Mouse (Mus musculus): ENCODE measurements around the gene Ufsp2. TPM values are rescaled to one million over a fixed set of nuclear protein-coding genes. Genes with fewer than 3 reads are reported as not detected.
A peak's percentile ranks its signal among the peaks of the same experiment; 100 is the strongest.

The Ufsp2 gene
- polyA plus RNA-seq, 1 experiment from 2014 or later = 74.1 TPM

GRCm38 (mm10) chr8:46007050-46007672, 31.8 kb downstream of the Ufsp2 start:
- no peak overlapping the region for H3K27ac ChIP-seq (ENCODE audit: low read depth, low read length)
- no peak overlapping the region for H3K4me2 ChIP-seq (replicated peaks; ENCODE audit: low read depth, low read length)
- no peaks in the 10 kb centered on the region for H3K4me1 ChIP-seq (ENCODE audit: control insufficient read depth, insufficient read depth, low read length)
- WGBS = 49% methylated on average over 3 of the region's 3 CpGs
- no peak for ATAC-seq (ENCODE audit: low FRiP score, low TSS enrichment)
- H3K27me3 ChIP-seq (ENCODE audit: control insufficient read depth, insufficient read depth, low read length) = no peaks in the 10 kb centered on the region
- no peak overlapping the region for H3K9ac ChIP-seq (ENCODE audit: low read depth, low read length)
- no peaks in the 10 kb centered on the region for H3K9me3 ChIP-seq (ENCODE audit: control insufficient read depth, low read length)
- no peaks in the 10 kb centered on the region for H3K36me3 ChIP-seq (ENCODE audit: control insufficient read depth, insufficient read depth, low read length)
- H3K4me3 ChIP-seq (ENCODE audit: low read length) = no peak overlapping the region

DNA sequence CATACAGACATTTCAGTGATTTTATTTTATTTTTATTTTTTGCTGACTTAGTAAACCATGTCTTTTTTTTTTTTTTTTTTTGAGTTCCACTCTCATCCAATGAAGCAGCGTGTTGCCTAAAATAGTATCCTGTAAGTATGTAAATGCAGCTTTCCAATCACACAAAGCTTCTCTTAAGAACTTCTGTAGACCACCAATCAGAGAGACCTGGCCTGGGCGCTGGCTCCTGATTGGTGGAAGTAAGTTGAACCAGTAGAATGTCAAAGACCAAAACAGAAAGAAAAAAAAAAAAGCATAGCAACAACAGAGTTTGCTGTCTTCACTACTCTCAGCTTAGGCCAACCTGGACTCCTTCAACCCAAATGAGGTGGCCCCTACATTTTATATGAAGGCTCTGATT, 35.0 kb downstream of the Ufsp2 start:
- Histone ChIP-seq H3K27ac (ENCODE audit: low read depth, low read length) (no peak overlapping the region), H3K4me2 (replicated peaks; ENCODE audit: low read depth, low read length) (peak overlapping the region; percentile 19; the same call in 1 of the 2 replicates), H3K27me3 (ENCODE audit: control insufficient read depth, insufficient read depth, low read length) (no peaks in the 10 kb centered on the region), H3K4me3 (ENCODE audit: low read length) (no peak overlapping the region), H3K36me3 (ENCODE audit: control insufficient read depth, insufficient read depth, low read length) (no peaks in the 10 kb centered on the region), H3K9ac (ENCODE audit: low read depth, low read length) (no peak overlapping the region), H3K9me3 (ENCODE audit: control insufficient read depth, low read length) (no peaks in the 10 kb centered on the region), H3K4me1 (ENCODE audit: control insufficient read depth, insufficient read depth, low read length) (no peaks in the 10 kb centered on the region)
- 59% methylated on average over 2 of the region's 2 CpGs for WGBS
- ATAC-seq (ENCODE audit: low FRiP score, low TSS enrichment) = peak; percentile 35; the same call in 1 of the 2 replicates

GRCm38 (mm10) chr8:46010746-46011680, 35.7 kb downstream of the Ufsp2 start:
- Histone ChIP-seq H3K27ac (ENCODE audit: low read depth, low read length) (no peak overlapping the region), H3K4me1 (ENCODE audit: control insufficient read depth, insufficient read depth, low read length) (no peaks in the 10 kb centered on the region), H3K9ac (ENCODE audit: low read depth, low read length) (no peak overlapping the region), H3K4me3 (ENCODE audit: low read length) (no peak overlapping the region), H3K4me2 (replicated peaks; ENCODE audit: low read depth, low read length) (peak overlapping the region; percentile 19), H3K36me3 (ENCODE audit: control insufficient read depth, insufficient read depth, low read length) (no peaks in the 10 kb centered on the region), H3K9me3 (ENCODE audit: control insufficient read depth, low read length) (no peaks in the 10 kb centered on the region), H3K27me3 (ENCODE audit: control insufficient read depth, insufficient read depth, low read length) (no peaks in the 10 kb centered on the region)
- 20% methylated on average over 17 of the region's 17 CpGs for WGBS
- ATAC-seq (ENCODE audit: low FRiP score, low TSS enrichment) = peak; percentile 71; the same call in 1 of the 2 replicates

DNA sequence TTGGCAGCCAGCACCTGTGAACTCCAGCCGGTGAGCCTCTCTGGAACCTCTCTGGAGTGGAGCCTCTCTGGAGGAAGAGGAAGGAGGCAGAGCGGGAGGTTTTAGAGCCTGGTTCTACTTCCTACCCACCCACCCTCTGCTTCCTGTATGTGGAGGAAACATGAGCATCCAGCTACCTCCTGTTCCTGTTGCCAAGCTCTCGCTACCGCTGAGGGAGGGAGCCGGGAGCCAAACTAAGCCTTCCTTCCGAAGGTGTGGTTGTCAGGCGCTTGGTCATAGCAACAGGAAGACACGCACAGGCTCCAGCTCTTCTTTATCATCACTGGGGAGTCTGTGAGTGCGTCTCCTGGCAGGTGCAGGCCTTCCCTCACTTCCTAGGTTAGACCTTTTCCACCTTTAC, 46.9 kb downstream of the Ufsp2 start:
- Histone ChIP-seq H3K4me1 (ENCODE audit: control insufficient read depth, insufficient read depth, low read length) (no peaks in the 10 kb centered on the region), H3K9ac (ENCODE audit: low read depth, low read length) (no peak overlapping the region), H3K4me3 (ENCODE audit: low read length) (no peak overlapping the region), H3K27me3 (ENCODE audit: control insufficient read depth, insufficient read depth, low read length) (no peaks in the 10 kb centered on the region), H3K27ac (ENCODE audit: low read depth, low read length) (no peak overlapping the region), H3K36me3 (ENCODE audit: control insufficient read depth, insufficient read depth, low read length) (no peaks in the 10 kb centered on the region), H3K9me3 (ENCODE audit: control insufficient read depth, low read length) (no peaks in the 10 kb centered on the region), H3K4me2 (replicated peaks; ENCODE audit: low read depth, low read length) (no peak overlapping the region)
- WGBS = 84% methylated on average over 9 of the region's 9 CpGs
- no peak for ATAC-seq (ENCODE audit: low FRiP score, low TSS enrichment)

- Histone ChIP-seq H3K36me3 (ENCODE audit: control insufficient read depth, insufficient read depth, low read length) (no peaks in the 10 kb centered on the region), H3K27ac (ENCODE audit: low read depth, low read length) (no peak overlapping the region)
Observed at GRCm38 (mm10) chr8:46022758-46023157, 47.4 kb downstream of the Ufsp2 start.

DNA sequence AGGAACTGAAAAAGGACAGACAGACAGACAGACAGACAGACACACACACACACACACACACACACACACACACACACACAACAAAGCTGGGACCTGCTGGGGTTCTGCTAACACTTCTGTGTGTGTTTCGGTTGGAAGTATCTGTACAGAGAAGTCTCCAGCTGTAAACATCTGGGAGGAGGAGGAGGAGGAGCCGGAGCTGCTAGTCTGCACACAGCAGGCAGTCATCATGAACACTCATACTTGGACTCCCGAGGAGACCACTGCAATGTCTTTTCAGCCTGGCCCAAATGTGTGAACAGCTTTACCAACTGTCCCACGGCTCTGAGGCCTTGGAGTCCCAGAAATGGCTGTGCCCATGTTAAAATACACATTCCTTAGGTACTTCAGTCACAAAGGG, 49.1 kb downstream of the Ufsp2 start:
- H3K27ac ChIP-seq (ENCODE audit: low read depth, low read length) = no peak overlapping the region
- no peak for ATAC-seq (ENCODE audit: low FRiP score, low TSS enrichment)
- H3K36me3 ChIP-seq (ENCODE audit: control insufficient read depth, insufficient read depth, low read length) = no peaks in the 10 kb centered on the region
- H3K27me3 ChIP-seq (ENCODE audit: control insufficient read depth, insufficient read depth, low read length) = no peaks in the 10 kb centered on the region
- no peak overlapping the region for H3K4me2 ChIP-seq (replicated peaks; ENCODE audit: low read depth, low read length)
- no peaks in the 10 kb centered on the region for H3K9me3 ChIP-seq (ENCODE audit: control insufficient read depth, low read length)
- no peak overlapping the region for H3K4me3 ChIP-seq (ENCODE audit: low read length)
- WGBS = 46% methylated on average over 4 of the region's 4 CpGs
- no peaks in the 10 kb centered on the region for H3K4me1 ChIP-seq (ENCODE audit: control insufficient read depth, insufficient read depth, low read length)
- no peak overlapping the region for H3K9ac ChIP-seq (ENCODE audit: low read depth, low read length)

More at GRCm38 (mm10) chr8:46022758-46023157, 47.4 kb downstream of the Ufsp2 start:
- H3K4me2 ChIP-seq (replicated peaks; ENCODE audit: low read depth, low read length) = no peak overlapping the region
- H3K27me3 ChIP-seq (ENCODE audit: control insufficient read depth, insufficient read depth, low read length) = no peaks in the 10 kb centered on the region
- no peak overlapping the region for H3K4me3 ChIP-seq (ENCODE audit: low read length)
- 91% methylated on average over 9 of the region's 9 CpGs for WGBS
- no peaks in the 10 kb centered on the region for H3K9me3 ChIP-seq (ENCODE audit: control insufficient read depth, low read length)
- H3K9ac ChIP-seq (ENCODE audit: low read depth, low read length) = no peak overlapping the region
- ATAC-seq (ENCODE audit: low FRiP score, low TSS enrichment) = no peak
- no peaks in the 10 kb centered on the region for H3K4me1 ChIP-seq (ENCODE audit: control insufficient read depth, insufficient read depth, low read length)

DNA sequence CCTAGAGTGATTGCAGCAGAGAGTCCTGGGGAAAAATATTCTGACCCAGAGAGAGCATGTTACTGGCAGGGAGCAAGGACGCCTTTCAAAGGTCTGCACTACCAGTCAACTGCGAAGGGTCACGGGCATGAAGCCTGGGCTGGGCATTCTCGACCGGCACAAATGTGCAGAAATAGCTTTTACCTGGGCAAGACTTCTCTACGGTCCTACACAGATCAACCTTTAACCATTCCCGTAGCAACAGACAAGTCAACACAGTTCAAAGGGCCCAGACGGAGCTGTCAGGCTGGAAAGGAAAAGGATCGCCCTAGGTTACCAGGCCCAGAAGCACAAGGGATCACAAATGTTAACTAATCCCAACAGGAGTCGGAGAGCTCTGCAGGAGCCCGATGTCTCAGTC, 60.9 kb downstream of the Ufsp2 start:
- no peak for ATAC-seq (ENCODE audit: low FRiP score, low TSS enrichment)
- Histone ChIP-seq H3K9me3 (ENCODE audit: control insufficient read depth, low read length) (no peaks in the 10 kb centered on the region), H3K4me1 (ENCODE audit: control insufficient read depth, insufficient read depth, low read length) (no peaks in the 10 kb centered on the region), H3K4me3 (ENCODE audit: low read length) (no peak overlapping the region), H3K36me3 (ENCODE audit: control insufficient read depth, insufficient read depth, low read length) (no peaks in the 10 kb centered on the region; the same call in 1 of the 2 replicates), H3K27me3 (ENCODE audit: control insufficient read depth, insufficient read depth, low read length) (no peaks in the 10 kb centered on the region), H3K9ac (ENCODE audit: low read depth, low read length) (no peak overlapping the region), H3K4me2 (replicated peaks; ENCODE audit: low read depth, low read length) (no peak overlapping the region), H3K27ac (ENCODE audit: low read depth, low read length) (no peak overlapping the region)
- whole genome bisulfite sequencing = 71% methylated on average over 11 of the region's 11 CpGs

DNA sequence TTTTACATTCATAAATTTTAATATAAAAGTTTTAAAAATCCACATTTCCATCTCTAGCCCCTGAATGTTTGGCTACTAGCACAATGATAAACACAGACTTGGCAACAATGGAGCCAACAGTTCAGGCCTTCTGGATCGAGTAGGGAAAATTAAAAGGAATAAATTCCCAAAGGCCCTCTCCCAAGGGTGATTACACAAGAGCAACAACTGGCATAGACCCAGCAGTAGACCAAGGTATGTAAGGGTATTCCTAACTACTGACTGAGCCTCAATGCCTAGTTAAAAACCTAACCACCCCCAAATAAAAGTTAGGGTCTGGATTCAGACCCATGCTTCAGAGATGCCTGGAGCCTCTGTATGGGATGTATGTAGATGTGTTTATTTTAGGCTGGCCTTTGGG, 64.3 kb downstream of the Ufsp2 start:
- Histone ChIP-seq H3K27ac (ENCODE audit: low read depth, low read length) (no peak overlapping the region), H3K9ac (ENCODE audit: low read depth, low read length) (no peak overlapping the region), H3K4me3 (ENCODE audit: low read length) (no peak overlapping the region), H3K9me3 (ENCODE audit: control insufficient read depth, low read length) (no peaks in the 10 kb centered on the region), H3K27me3 (ENCODE audit: control insufficient read depth, insufficient read depth, low read length) (no peaks in the 10 kb centered on the region), H3K4me1 (ENCODE audit: control insufficient read depth, insufficient read depth, low read length) (no peaks in the 10 kb centered on the region), H3K36me3 (ENCODE audit: control insufficient read depth, insufficient read depth, low read length) (peaks cover 11% of the 10 kb centered on the region; the same call in 1 of the 2 replicates), H3K4me2 (replicated peaks; ENCODE audit: low read depth, low read length) (no peak overlapping the region)
- 91% methylated on average over 1 of the region's 1 CpGs for WGBS
- ATAC-seq (ENCODE audit: low FRiP score, low TSS enrichment) = no peak

GRCm38 (mm10) chr8:46040260-46040659, 64.9 kb downstream of the Ufsp2 start:
- WGBS = 71% methylated on average over 13 of the region's 13 CpGs
- Histone ChIP-seq H3K9me3 (ENCODE audit: control insufficient read depth, low read length) (no peaks in the 10 kb centered on the region), H3K4me3 (ENCODE audit: low read length) (no peak overlapping the region), H3K27ac (ENCODE audit: low read depth, low read length) (no peak overlapping the region), H3K27me3 (ENCODE audit: control insufficient read depth, insufficient read depth, low read length) (no peaks in the 10 kb centered on the region), H3K9ac (ENCODE audit: low read depth, low read length) (no peak overlapping the region), H3K4me1 (ENCODE audit: control insufficient read depth, insufficient read depth, low read length) (no peaks in the 10 kb centered on the region), H3K4me2 (replicated peaks; ENCODE audit: low read depth, low read length) (no peak overlapping the region), H3K36me3 (ENCODE audit: control insufficient read depth, insufficient read depth, low read length) (peaks cover 11% of the 10 kb centered on the region; the same call in 1 of the 2 replicates)
- no peak for ATAC-seq (ENCODE audit: low FRiP score, low TSS enrichment)

Measured in kidney, embryonic 14.5 days (tissue).